Mouse (Mus musculus): Measurements from ENCODE around the gene Ccdc12.

Gene Ccdc12

DNA sequence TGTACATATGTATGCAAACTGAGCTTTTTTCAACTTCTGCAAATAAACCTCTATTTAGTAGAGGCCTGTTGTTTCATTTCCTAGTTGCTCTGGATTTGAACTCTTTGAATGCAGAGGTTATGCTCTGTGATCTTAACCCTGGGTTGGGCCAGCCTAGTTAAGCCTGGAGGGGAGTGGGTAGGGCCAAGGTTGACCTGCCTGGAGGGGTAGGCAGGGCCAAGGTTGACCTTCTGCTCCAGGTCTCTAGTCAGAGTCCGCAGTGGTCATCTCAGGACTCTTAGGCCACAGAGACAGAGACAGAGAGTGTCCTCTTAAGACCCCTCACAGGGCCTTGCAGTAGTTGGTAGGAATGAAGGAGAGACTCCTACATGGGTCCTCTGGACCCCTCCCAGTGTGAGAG lies 55.2 kb downstream of the Ccdc12 start:
- peak; percentile 4 for DNase-seq

DNA sequence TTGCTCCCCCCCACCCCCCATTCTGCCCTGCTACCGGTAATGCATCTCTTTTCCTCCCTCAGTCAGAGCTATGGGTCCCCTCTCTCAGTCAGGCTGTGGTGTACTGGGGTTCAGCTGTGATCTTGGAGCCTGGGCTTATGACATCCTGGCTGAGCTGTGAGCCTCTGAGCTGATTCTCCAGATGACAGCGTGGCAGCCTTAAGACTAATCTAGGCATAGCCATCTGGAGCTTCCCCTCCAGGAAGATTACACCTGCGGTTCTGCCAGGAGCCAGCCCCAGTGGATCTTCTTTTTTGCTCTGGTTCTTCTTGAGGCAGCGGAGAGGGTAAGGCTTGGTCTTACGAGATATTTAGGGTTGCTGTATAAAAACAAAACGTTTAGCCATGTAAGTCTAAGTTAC lies 55.7 kb downstream of the Ccdc12 start:
- DNase-seq, result no peak

GRCm38 (mm10) chr9:110712545-110712944 lies 56.2 kb downstream of the Ccdc12 start:
- DNase-seq, result no peak

DNA sequence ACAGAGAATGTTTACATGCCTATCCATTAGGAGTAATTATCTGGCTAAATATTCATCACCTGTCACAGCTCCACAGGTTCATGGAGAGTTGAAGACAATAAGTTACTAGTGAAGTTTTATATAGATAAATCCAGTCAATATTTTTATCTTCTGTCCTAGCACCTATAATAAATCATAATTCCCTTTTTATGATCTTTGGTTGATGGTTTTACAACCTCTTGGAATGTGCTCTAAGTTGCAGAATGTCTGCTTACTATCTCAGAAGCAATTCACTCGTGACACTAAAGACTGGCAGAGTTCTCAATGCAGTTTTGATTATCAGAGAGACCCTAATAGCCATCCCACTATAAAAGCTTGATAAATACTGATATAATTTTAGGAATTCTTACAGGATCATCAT lies 57.1 kb downstream of the Ccdc12 start:
- no peak for DNase-seq

DNA sequence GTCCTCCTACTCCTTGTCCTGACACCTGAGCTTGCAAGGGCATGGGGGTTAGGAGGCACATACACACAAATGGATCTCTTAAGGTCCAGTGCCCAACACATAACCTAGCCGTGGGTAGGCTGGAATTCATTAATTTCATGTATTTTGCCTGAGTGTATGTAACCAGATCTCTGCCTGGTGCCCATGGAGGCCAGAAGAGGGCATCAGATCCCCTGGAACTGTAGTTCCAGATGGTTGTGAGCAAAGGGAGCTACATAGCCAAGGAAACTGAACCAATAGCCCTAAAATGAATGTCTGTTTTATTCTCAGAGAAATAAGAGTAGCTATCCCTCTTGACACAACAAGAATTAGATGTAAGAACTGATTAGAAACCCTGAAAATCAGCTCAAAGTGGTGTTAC lies 59.1 kb downstream of the Ccdc12 start:
- no peak for DNase-seq

DNA sequence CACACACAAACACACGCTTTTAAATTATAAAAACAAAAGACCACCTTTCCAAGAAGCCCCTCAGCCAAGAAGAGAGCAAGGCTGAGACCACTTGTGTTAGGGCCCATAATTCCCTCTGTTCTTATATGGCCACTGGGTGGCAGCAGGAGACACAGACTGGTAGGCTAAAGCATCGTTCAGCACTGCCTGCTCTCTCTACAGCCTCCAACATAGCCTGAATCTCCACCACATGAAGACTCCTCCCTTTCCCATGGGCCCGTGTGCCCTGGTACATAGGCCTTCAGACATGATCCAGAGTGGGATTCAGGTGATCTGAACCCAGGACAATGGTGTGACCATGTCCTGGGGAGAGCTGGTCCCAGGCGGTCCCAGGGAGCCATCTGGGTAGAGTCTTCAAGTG lies 60.5 kb downstream of the Ccdc12 start:
- DNase-seq, result no peak

GRCm38 (mm10) chr9:110718071-110718470 lies 61.8 kb downstream of the Ccdc12 start:
- no peak for DNase-seq

DNA sequence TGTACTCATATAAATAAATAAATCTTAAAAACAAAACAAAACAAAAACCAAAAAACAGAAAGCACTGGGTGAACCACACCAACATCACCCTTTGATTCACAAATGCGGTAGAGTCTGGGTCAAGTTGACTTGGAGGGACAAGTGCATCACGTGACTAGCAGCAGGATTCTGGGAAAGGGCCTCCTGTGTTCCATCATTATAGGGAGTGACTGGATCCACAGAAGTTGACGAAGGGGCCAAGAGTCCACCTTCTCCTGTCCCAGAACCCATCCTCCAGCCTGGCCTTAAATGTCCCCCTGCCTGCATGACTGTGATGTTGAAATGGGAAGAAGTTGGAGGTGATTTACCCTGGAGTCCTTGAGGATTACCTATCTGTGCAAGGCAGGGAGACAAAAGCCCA lies 62.5 kb downstream of the Ccdc12 start:
- no peak for DNase-seq

DNA sequence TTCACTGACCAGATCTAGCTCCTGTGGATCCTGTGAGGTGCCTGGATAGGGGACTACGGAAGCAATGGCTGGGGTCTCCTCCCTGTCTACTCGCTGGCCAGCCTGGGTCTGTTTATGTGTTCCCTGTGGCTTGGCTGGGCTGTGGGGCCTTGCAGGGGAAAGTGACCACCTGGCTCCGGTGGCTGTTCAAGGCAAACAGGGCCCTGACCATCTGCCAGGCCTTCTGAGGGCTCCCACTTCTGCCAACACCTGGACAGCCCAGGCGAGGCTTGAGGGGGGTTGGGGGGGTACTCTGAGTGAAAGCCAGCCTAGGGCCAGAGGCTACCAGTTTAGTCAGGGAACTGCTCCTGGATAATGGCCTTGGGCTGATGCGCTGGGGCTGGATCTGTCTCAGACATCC lies 63.7 kb downstream of the Ccdc12 start:
- no peak for DNase-seq

- DNase-seq, result no peak
These were observed 65.8 kb downstream of the Ccdc12 start for GRCm38 (mm10) chr9:110722060-110722459.

DNA sequence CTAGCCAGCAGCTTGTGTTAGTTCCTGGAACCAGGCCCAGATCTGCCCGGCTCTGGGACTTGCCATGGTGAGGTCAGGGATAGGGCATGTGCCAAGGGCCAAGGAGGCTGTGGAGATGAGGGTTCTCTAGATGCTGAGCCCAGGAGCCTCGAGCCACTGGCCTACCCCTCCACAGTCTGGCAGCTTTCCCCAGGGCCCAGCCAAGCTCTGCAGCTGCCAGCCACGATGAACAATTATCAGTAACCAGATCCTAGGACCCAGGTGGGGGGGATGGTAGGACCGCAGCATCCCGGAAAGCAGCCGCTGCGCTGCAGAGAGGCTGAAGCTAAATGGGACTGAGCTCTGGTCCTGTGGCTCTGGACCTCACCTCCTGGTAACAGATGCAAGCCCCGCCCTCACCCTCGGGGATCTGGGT lies 69.4 kb downstream of the Ccdc12 start:
- DNase-seq, result no peak

DNA sequence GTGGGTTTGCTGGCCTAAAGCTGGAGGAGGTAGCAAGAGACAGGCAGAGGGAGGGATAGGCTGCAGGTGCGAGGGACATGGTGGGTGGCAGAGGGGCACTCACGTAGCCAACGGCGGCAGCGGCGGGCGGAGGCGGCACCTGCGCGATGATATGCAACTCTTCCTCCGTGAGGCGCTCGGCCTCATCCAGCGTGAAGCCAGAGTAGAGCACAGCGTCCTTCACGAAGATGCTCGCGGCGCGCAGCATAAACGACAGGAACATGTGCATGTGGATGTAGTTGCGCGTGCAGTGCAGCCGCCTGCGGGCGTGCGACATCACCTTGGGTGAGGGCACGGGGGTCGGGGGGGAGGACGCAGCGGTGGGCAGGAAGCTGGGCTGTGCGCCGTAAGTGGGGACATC lies 70.6 kb downstream of the Ccdc12 start:
- no peak for DNase-seq

DNA sequence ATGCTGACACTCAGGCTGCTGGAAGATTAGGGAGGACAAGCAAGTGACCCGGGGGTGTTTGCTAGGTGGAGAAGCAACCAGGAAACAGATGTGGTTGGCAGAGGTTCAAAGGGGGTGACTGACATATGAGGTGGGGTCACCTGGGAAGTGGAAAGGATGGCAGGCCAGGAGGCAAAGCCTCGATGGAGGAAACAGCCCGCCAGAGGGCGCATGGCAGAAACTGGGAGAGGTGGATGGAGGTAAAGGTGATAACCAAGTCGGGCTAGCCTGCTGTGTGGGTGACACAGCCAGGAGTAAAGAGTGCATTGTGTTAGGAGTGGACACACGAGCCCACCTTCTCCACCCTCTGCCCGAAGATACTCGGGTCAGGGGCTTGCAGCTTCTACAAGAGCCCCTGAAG lies 73.5 kb downstream of the Ccdc12 start:
- DNase-seq, result no peak

DNA sequence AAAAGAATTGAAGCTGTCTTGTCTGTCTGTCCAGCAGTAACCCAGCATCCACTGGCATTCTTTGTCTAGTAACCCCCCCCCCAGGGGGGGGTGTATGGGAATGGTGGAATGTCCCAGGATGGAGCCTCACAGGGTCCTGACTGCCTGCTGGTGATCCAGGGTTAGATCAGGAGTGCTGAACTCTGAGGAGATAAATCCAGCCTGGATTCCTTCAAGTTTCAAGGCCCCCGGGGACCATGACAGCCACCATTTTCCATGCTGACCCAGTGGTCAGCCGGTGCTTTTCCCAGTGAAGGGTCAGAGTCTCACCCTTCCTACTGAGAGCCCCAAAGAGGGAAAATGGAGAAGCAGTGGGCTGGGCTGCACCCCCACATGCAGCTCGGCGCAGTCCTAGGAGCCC lies 75.6 kb downstream of the Ccdc12 start:
- DNase-seq, result no peak

- no peak for DNase-seq
These were observed 76.3 kb downstream of the Ccdc12 start for GRCm38 (mm10) chr9:110732623-110733022.

- no peak for DNase-seq
These were observed 76.8 kb downstream of the Ccdc12 start for GRCm38 (mm10) chr9:110733102-110733501.

- DNase-seq, result no peak
These were observed 77.9 kb downstream of the Ccdc12 start for GRCm38 (mm10) chr9:110734154-110734553.

- DNase-seq, result no peak
These were observed 80.1 kb downstream of the Ccdc12 start for GRCm38 (mm10) chr9:110736362-110736761.

DNA sequence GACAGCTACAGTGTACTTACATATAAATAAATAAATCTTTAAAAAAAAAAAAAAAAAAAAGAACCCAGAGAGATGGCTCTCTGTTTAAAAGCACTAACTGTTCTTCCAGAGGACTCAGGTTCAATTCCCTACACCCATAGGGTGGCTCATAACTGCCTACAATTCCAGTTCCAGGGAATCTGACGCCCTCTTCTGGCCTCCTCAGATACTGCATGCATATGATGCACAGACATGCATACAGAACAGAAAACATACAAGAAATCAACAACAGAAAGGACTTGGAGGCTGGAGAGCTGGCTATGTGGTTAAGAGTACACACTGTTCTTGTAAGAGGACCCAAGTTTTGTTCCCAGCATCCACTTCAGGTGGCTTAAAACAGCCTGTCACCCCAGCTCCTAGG lies 81.8 kb downstream of the Ccdc12 start:
- DNase-seq, result no peak

DNA sequence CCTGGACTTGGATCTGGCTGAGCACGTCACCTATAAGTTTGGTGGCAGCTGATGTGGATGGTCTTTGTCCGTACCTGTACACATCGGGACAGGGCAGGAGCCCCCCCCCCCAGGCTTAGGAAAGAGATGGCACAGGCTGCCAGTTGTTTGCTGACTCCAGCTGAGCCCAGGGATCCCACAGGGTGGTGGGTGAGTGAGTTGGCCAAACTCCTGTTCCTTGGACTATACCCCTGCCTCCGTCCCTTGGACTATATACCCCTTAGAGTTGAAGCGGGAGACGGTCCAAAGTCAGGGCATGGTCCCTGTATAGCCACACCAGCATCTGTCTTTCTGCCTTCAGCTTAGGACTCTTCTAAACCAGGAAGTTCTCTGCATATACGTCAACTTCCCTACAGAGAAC lies 83.7 kb downstream of the Ccdc12 start:
- DNase-seq, result no peak

GRCm38 (mm10) chr9:110741711-110742294 lies 85.5 kb downstream of the Ccdc12 start, which contains the start of gene Myl3:
Gene Myl3 (plus strand): TSS chr9:110741861.
- no peak for DNase-seq

DNA sequence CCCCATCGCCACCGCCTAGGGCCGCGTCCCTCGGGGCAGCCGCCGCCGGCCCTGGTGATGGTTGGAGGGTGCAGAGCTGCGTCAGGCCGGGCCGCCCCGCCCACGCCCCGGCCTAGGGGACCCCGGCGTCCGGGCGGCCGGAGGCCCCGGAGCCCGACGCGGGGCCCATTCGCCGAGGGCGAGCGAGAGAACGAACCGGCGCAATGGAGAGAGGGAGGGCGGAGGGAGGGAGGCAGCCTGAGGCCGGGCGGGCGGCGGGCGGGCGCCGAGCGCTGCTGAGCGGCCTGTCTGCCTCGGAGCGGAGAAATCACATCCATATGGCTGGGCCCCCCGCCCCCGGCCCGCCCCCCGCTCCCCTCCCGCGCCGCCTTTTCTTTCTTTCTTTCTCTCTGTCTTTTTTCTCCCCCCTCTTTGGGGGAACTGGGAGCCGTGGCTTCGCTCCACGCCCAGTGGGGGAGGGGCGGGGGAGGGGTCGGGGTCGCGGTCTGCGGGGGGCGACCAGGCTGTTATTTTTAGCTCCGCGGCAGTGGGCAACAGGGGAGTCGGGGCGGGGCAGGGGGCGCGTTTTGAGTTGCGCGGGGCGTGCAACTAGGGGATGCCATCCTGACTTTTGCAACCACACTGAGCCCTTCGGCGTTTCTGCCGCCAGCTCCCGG lies 86.1 kb downstream of the Ccdc12 start:
- DNase-seq, result no peak

- DNase-seq, result no peak
These were observed 86.7 kb downstream of the Ccdc12 start for GRCm38 (mm10) chr9:110742951-110743455.

DNA sequence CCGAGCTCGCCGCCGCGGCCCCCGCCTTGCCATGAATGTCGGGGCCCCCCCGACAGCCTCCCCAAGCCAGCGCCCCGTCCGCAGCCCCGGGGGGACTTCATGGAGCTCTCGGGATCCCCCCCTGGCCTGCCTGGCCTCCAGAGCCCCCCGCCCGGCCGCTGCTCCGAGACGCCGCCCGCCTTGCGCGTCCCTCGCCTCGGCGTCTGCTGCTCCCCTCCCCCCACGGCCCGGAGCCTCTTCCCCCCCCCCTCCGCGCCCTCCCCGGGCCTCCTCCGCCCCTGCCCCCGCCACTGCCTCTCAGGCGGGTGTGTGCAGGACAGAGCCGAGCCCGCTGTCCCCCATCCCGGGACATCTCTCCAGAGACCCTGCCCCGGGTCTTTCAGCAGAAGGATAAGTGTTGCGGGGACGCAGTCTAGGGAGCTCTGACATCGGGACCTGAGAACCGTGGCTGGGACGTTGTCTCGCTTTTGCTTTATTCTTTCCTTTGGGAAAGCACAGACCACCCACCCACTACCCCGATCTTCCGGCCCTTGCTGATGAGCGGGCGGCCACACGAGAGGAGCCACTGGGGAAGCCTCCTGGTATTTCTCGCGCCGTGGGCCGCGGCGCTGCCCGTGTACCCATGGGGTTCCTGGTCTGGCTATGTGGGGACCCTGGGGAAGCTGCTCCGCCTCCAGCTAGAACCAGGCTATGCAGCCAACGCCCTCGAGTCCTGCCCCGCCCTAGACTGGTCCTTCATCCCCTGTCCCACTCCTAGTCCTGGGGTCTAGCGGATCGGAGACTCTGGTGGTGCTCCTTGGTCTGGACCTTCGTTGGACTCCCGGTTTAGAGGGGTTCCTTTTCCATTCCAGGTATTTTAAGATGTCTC lies 87.4 kb downstream of the Ccdc12 start:
- no peak for DNase-seq
